In genomic region chr4:124443613-124444108, GRCm38 (mm10) we compare ENCODE assay signal across 12 mouse cellular contexts.
A peak's percentile ranks its signal among the peaks of the same experiment; 100 is the strongest.
DNase-seq lines count a peak whose midpoint lies in the region; ATAC-seq and TF ChIP-seq lines count a peak whose summit lies in the region.
"Had no signal": no experiment of that assay in that cellular context is flagged by ENCODE, and none has a peak within 500 bp of the region (broad histone marks: within the 10 kb centered on the region; RNA-seq: fewer than 3 reads in every experiment).

No protein-coding gene starts in this region.

- intact Hi-C loops in left cerebral cortex, postnatal 25 days (cut with DNase I) = no loop called here

- peak overlapping the region; percentile 29; the same call in 1 of the 2 replicates for H3K4me2 ChIP-seq in embryonic facial prominence, embryonic 12.5 days (replicated peaks)
- 0 out of 2 replicates have a peak overlapping the region, but pooled peaks have one; percentile 17 for H3K4me2 ChIP-seq in forebrain, embryonic 16.5 days (ENCODE audit: low read length)
- H3K4me2 ChIP-seq in limb, embryonic 12.5 days = peak overlapping the region; percentile 33
- H3K4me2 ChIP-seq in neural tube, embryonic 13.5 days = 0 out of 2 replicates have a peak overlapping the region, but pooled peaks have one; percentile 18
- H3K4me2 ChIP-seq in stomach, postnatal 0 days (replicated peaks; ENCODE audit: low read depth) = no peak overlapping the region
- H3K4me2 ChIP-seq: limb, embryonic 13.5 days; lung, embryonic 14.5 days had no signal

- DNase-seq in stomach, postnatal 0 days (ENCODE audit: low spot score) = no peak
- DNase-seq in left cerebral cortex, postnatal 25 days (ENCODE audit: low spot score in 2 of 2) = no peak
- DNase-seq in kidney, postnatal 10 days = no peak
- DNase-seq: cerebellum, adult 9-10 months; gastrocnemius, postnatal 10 days; lung, embryonic 14.5 days had no signal

- no peaks in the 10 kb centered on the region for H3K9me3 ChIP-seq in embryonic facial prominence, embryonic 12.5 days
- H3K9me3 ChIP-seq in forebrain, embryonic 16.5 days (ENCODE audit: control insufficient read depth, low read length) = no peaks in the 10 kb centered on the region
- no peaks in the 10 kb centered on the region for H3K9me3 ChIP-seq in limb, embryonic 12.5 days
- H3K9me3 ChIP-seq in neural tube, embryonic 13.5 days = no peaks in the 10 kb centered on the region
- no peaks in the 10 kb centered on the region for H3K9me3 ChIP-seq in stomach, postnatal 0 days (ENCODE audit: control insufficient read depth, low read length)
- H3K9me3 ChIP-seq: limb, embryonic 13.5 days had no signal

- peaks cover 34% of the 10 kb centered on the region for H3K27me3 ChIP-seq in embryonic facial prominence, embryonic 12.5 days
- H3K27me3 ChIP-seq in forebrain, embryonic 16.5 days (replicated peaks; ENCODE audit: control insufficient read depth, insufficient read depth, low read length) = peaks cover 2% of the 10 kb centered on the region; the same call in 1 of the 2 replicates
- peaks cover 76% of the 10 kb centered on the region for H3K27me3 ChIP-seq in limb, embryonic 12.5 days
- H3K27me3 ChIP-seq in neural tube, embryonic 13.5 days = peaks cover 79% of the 10 kb centered on the region
- H3K27me3 ChIP-seq in stomach, postnatal 0 days (ENCODE audit: control insufficient read depth, insufficient read depth, low read length) = no peaks in the 10 kb centered on the region

- ATAC-seq in embryonic facial prominence, embryonic 12.5 days (ENCODE audit: insufficient number of reproducible peaks, insufficient read depth, low FRiP score, low TSS enrichment) = 0 out of 2 replicates have a peak, but pooled peaks have one; percentile 22
- ATAC-seq in forebrain, embryonic 16.5 days = peak; percentile 54
- ATAC-seq in limb, embryonic 12.5 days (ENCODE audit: insufficient number of reproducible peaks, insufficient read depth, low FRiP score, low TSS enrichment, low read depth) = no peak; the same call in 1 of the 2 replicates
- ATAC-seq in neural tube, embryonic 13.5 days (ENCODE audit: low read depth) = peak; percentile 61
- no peak for ATAC-seq in stomach, postnatal 0 days (ENCODE audit: low FRiP score, low TSS enrichment)
- ATAC-seq: intestine, postnatal 0 days had no signal

- H3K36me3 ChIP-seq in embryonic facial prominence, embryonic 12.5 days = no peaks in the 10 kb centered on the region
- H3K36me3 ChIP-seq in forebrain, embryonic 16.5 days (ENCODE audit: control insufficient read depth, insufficient read depth) = no peaks in the 10 kb centered on the region
- H3K36me3 ChIP-seq in limb, embryonic 12.5 days = no peaks in the 10 kb centered on the region
- H3K36me3 ChIP-seq in neural tube, embryonic 13.5 days = no peaks in the 10 kb centered on the region
- H3K36me3 ChIP-seq in stomach, postnatal 0 days (ENCODE audit: control insufficient read depth, insufficient read depth, low read length) = no peaks in the 10 kb centered on the region
- H3K36me3 ChIP-seq: limb, embryonic 13.5 days had no signal

- no peak for TF ChIP-seq CTCF in stomach, postnatal 0 days (IDR thresholded peaks at IDR 0.05; ENCODE audit: low read depth)

- H3K27ac ChIP-seq in embryonic facial prominence, embryonic 12.5 days = no peak overlapping the region
- no peak overlapping the region for H3K27ac ChIP-seq in forebrain, embryonic 16.5 days (ENCODE audit: low read length)
- H3K27ac ChIP-seq in limb, embryonic 12.5 days = no peak overlapping the region
- no peak overlapping the region for H3K27ac ChIP-seq in neural tube, embryonic 13.5 days (replicated peaks)
- H3K27ac ChIP-seq in stomach, postnatal 0 days (replicated peaks) = no peak overlapping the region
- H3K27ac ChIP-seq: limb, embryonic 13.5 days had no signal

- WGBS in embryonic facial prominence, embryonic 12.5 days = 0% methylated on average over 9 of the region's 10 CpGs
- 2% methylated on average over 10 of the region's 10 CpGs for WGBS in forebrain, embryonic 16.5 days
- 0% methylated on average over 10 of the region's 10 CpGs for WGBS in limb, embryonic 12.5 days
- 3% methylated on average over 10 of the region's 10 CpGs for WGBS in neural tube, embryonic 13.5 days
- 9% methylated on average over 9 of the region's 10 CpGs for WGBS in stomach, postnatal 0 days

- peaks cover 17% of the 10 kb centered on the region for H3K4me1 ChIP-seq in embryonic facial prominence, embryonic 12.5 days
- H3K4me1 ChIP-seq in forebrain, embryonic 16.5 days (replicated peaks; ENCODE audit: control insufficient read depth, insufficient read depth, low read length) = peaks cover 14% of the 10 kb centered on the region
- peaks cover 15% of the 10 kb centered on the region for H3K4me1 ChIP-seq in limb, embryonic 12.5 days (replicated peaks)
- H3K4me1 ChIP-seq in neural tube, embryonic 13.5 days (replicated peaks) = peaks cover 23% of the 10 kb centered on the region
- no peaks in the 10 kb centered on the region for H3K4me1 ChIP-seq in stomach, postnatal 0 days (replicated peaks; ENCODE audit: control insufficient read depth, insufficient read depth)

- H3K4me3 ChIP-seq in embryonic facial prominence, embryonic 12.5 days = no peak overlapping the region
- no peak overlapping the region for H3K4me3 ChIP-seq in forebrain, embryonic 16.5 days (replicated peaks; ENCODE audit: low read length)
- no peak overlapping the region for H3K4me3 ChIP-seq in limb, embryonic 12.5 days (replicated peaks)
- no peak overlapping the region for H3K4me3 ChIP-seq in neural tube, embryonic 13.5 days
- no peak overlapping the region for H3K4me3 ChIP-seq in stomach, postnatal 0 days (ENCODE audit: low read depth, low read length)
- H3K4me3 ChIP-seq: limb, embryonic 13.5 days had no signal

- no peak for TF ChIP-seq EP300 in stomach, postnatal 0 days (optimal IDR thresholded peaks at IDR 0.05)

- no peak overlapping the region for H3K9ac ChIP-seq in embryonic facial prominence, embryonic 12.5 days
- peak overlapping the region; percentile 20; the same call in 1 of the 2 replicates for H3K9ac ChIP-seq in forebrain, embryonic 16.5 days (replicated peaks; ENCODE audit: low read depth, low read length)
- no peak overlapping the region for H3K9ac ChIP-seq in limb, embryonic 12.5 days (replicated peaks)
- H3K9ac ChIP-seq in neural tube, embryonic 13.5 days = peak overlapping the region; percentile 6; the same call in 1 of the 2 replicates
- no peak overlapping the region for H3K9ac ChIP-seq in stomach, postnatal 0 days (ENCODE audit: low read length)
- H3K9ac ChIP-seq: limb, embryonic 13.5 days; lung, embryonic 14.5 days had no signal

Comparison
In these comparisons a context has a peak if more than half of its experiments do, and no peak if none do; other contexts are left out.
1. ATAC-seq: peak in embryonic facial prominence, embryonic 12.5 days (single experiment), forebrain, embryonic 16.5 days (single experiment) and neural tube, embryonic 13.5 days (single experiment); none in limb, embryonic 12.5 days (single experiment) and stomach, postnatal 0 days (single experiment).
2. H3K9ac ChIP-seq: peak in forebrain, embryonic 16.5 days (single experiment) and neural tube, embryonic 13.5 days (single experiment); none in embryonic facial prominence, embryonic 12.5 days (single experiment), limb, embryonic 12.5 days (single experiment) and stomach, postnatal 0 days (single experiment).